Mouse (Mus musculus) kidney, adult 2 months (tissue): ENCODE results near the gene Mmp27. TPM values are rescaled to one million over a fixed set of nuclear protein-coding genes. Genes with fewer than 3 reads are reported as not detected.

ENCODE experiments used
- DNase-seq: peaks from one replicate; pipeline ENCODE4 v3.0.0; 2021
- H3K27ac ChIP-seq: fragments of 200-500 bp; 2 replicates; pipeline ENCODE4 v1.5.1; 2012; ENCODE audit warnings: low read depth, low read length, control low read depth, inconsistent platforms; ENCODE audit not compliant: insufficient read depth
- H3K27me3 ChIP-seq: fragments of 200-500 bp; replicated peaks from 2 replicates; pipeline ENCODE4 v1.6.1; 2012; ENCODE audit warnings: mild to moderate bottlenecking, moderate library complexity, low read length, inconsistent platforms; ENCODE audit not compliant: control insufficient read depth, insufficient read depth
- H3K36me3 ChIP-seq: fragments of 200-500 bp; 2 replicates; pipeline ENCODE4 v1.6.1; 2012; ENCODE audit warnings: mild to moderate bottlenecking, moderate library complexity, low read length, inconsistent platforms; ENCODE audit not compliant: control insufficient read depth, insufficient read depth
- H3K4me1 ChIP-seq: fragments of 200-500 bp; 2 replicates; pipeline ENCODE4 v1.6.1; 2011; ENCODE audit warnings: low read length; ENCODE audit not compliant: control insufficient read depth, insufficient read depth
- H3K4me3 ChIP-seq: fragments of 200-500 bp; 2 replicates; pipeline ENCODE4 v1.5.1; 2011; ENCODE audit warnings: mild to moderate bottlenecking, low read depth, low read length, control low read depth; ENCODE audit not compliant: insufficient read depth
- CTCF ChIP-seq: fragments of 200-500 bp; conservative IDR thresholded peaks from 2 replicates; pipeline ENCODE4 v1.5.1; 2011; ENCODE audit warnings: low read depth, mild to moderate bottlenecking, control low read depth, low read length, moderate library complexity, mixed read lengths; ENCODE audit not compliant: insufficient read depth, insufficient read length
- POLR2A ChIP-seq: fragments of 200-500 bp; IDR thresholded peaks from one replicate; pipeline ENCODE4 v1.6.1; 2011; ENCODE audit warnings: low read depth, low read length, control low read depth
- WGBS: fragments of 180-500 bp; shearing (Covaris S2); methylation state at CpG from one replicate; pipeline ENCODE4 v1.1.7; 2018; 5-methylcytosine and 5-hydroxymethylcytosine counted together
- polyA plus RNA-seq: library from polyadenylated mRNA; depleted of rRNA; stranded (reverse); fragments of >200 nt; gene quantifications from 2 replicates; pipeline ENCODE4 v1.2.3, GENCODE M21; 2012

Gene Mmp27
- polyA plus RNA-seq, 1 experiment: not detected

DNA sequence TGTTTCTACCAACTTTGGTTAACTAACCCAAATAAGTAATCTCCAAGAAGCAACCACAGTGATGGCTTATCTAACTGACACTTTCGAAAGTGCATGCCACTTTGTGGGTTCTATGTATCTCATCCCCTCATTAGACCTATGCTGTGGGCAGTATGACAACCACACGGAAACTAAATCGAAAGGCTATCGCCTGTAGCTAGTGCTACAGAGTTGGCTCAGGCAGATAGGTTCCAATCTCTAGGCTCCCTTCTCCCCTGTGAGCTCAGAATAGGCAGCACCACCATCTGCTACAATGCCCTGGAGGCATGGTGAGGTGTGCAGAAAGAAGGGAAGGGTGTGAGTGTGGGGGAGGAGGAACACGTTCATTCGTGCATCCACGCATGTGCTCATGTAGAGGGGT, 992 bp downstream of the Mmp27 start:
- H3K4me3 ChIP-seq: no peak overlapping the region
- WGBS: 87% methylated on average over 7 of the region's 7 CpGs
- TF ChIP-seq POLR2A: no peak
- TF ChIP-seq CTCF: no peak
- no peaks in the 10 kb centered on the region for H3K27me3 ChIP-seq
- no peaks in the 10 kb centered on the region for H3K36me3 ChIP-seq
- DNase-seq: no peak
- no peak overlapping the region for H3K27ac ChIP-seq
- no peaks in the 10 kb centered on the region for H3K4me1 ChIP-seq

- Histone ChIP-seq H3K27ac (no peak overlapping the region), H3K4me3 (no peak overlapping the region), H3K27me3 (no peaks in the 10 kb centered on the region), H3K36me3 (no peaks in the 10 kb centered on the region), H3K4me1 (no peaks in the 10 kb centered on the region)
- DNase-seq: no peak
- no peak for TF ChIP-seq POLR2A
- no peak for TF ChIP-seq CTCF
- WGBS: 38% methylated on average over 2 of the region's 2 CpGs
Observed at GRCm38 (mm10) chr9:7572663-7573308, 1.6 kb downstream of the Mmp27 start.

- H3K27me3 ChIP-seq: no peaks in the 10 kb centered on the region
- no peak overlapping the region for H3K27ac ChIP-seq
- 59% methylated on average over 3 of the region's 3 CpGs for WGBS
- no peak for DNase-seq
- TF ChIP-seq CTCF (no peak), POLR2A (no peak)
- no peak overlapping the region for H3K4me3 ChIP-seq
- H3K4me1 ChIP-seq: no peaks in the 10 kb centered on the region
- H3K36me3 ChIP-seq: no peaks in the 10 kb centered on the region
Observed at GRCm38 (mm10) chr9:7575526-7575925, 4.3 kb downstream of the Mmp27 start.

DNA sequence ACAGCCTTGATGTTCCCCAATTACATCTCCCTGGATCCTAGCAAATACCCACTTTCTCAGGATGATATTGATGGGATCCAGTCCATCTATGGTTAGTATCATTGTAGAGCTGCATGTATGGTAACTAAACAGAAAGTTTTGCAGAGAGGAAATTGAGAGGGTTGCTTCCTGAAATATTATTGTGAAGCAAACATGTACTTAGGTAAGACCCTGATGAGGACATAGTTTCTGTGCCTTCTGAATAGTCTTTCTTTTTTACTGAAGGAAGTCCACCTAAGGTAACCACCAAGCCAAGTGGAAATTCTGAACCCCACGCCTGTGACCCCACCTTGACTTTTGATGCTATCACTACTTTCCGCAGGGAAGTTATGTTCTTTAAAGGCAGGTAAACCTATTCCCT, 6.2 kb downstream of the Mmp27 start:
- H3K4me1 ChIP-seq: no peaks in the 10 kb centered on the region

DNA sequence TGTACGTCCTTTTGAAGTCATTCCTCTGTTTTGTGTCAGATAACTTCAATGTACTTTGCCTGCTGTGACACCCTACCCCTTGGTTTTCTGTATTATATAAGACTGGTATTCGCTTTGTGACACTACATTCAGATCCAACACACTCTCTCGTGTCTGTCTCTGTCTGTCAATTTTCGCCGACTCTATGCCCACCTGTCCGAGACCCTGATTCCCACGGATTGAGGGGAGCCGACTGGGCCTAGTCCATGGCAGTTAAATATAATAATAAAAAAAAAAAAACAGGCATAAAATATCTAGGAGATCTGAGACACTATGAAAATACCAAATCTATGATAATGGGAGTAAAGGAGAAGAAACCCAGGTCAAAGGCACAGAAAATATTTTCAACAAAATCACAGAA, 18.9 kb downstream of the Mmp27 start:
- WGBS: 85% methylated on average over 8 of the region's 8 CpGs
- H3K27ac ChIP-seq: no peak overlapping the region
- H3K4me1 ChIP-seq: no peaks in the 10 kb centered on the region; the same call in 1 of the 2 replicates
- no peaks in the 10 kb centered on the region for H3K27me3 ChIP-seq
- DNase-seq: no peak
- no peak overlapping the region for H3K4me3 ChIP-seq
- no peak for TF ChIP-seq POLR2A
- no peak for TF ChIP-seq CTCF
- H3K36me3 ChIP-seq: no peaks in the 10 kb centered on the region

More for the DNA sequence above, 6.2 kb downstream of the Mmp27 start:
- no peak for DNase-seq
- TF ChIP-seq CTCF (no peak), POLR2A (no peak)
- H3K4me3 ChIP-seq: no peak overlapping the region
- H3K27me3 ChIP-seq: no peaks in the 10 kb centered on the region; the same call in 1 of the 2 replicates
- no peak overlapping the region for H3K27ac ChIP-seq
- H3K36me3 ChIP-seq: no peaks in the 10 kb centered on the region
- 85% methylated on average over 2 of the region's 2 CpGs for WGBS

GRCm38 (mm10) chr9:7593272-7593812, 22.1 kb downstream of the Mmp27 start:
- no peak overlapping the region for H3K4me3 ChIP-seq
- H3K27ac ChIP-seq: no peak overlapping the region
- no peak for DNase-seq
- H3K4me1 ChIP-seq: no peaks in the 10 kb centered on the region; the same call in 1 of the 2 replicates
- TF ChIP-seq POLR2A: no peak
- no peak for TF ChIP-seq CTCF
- no peaks in the 10 kb centered on the region for H3K27me3 ChIP-seq
- 88% methylated on average over 3 of the region's 3 CpGs for WGBS
- no peaks in the 10 kb centered on the region for H3K36me3 ChIP-seq

DNA sequence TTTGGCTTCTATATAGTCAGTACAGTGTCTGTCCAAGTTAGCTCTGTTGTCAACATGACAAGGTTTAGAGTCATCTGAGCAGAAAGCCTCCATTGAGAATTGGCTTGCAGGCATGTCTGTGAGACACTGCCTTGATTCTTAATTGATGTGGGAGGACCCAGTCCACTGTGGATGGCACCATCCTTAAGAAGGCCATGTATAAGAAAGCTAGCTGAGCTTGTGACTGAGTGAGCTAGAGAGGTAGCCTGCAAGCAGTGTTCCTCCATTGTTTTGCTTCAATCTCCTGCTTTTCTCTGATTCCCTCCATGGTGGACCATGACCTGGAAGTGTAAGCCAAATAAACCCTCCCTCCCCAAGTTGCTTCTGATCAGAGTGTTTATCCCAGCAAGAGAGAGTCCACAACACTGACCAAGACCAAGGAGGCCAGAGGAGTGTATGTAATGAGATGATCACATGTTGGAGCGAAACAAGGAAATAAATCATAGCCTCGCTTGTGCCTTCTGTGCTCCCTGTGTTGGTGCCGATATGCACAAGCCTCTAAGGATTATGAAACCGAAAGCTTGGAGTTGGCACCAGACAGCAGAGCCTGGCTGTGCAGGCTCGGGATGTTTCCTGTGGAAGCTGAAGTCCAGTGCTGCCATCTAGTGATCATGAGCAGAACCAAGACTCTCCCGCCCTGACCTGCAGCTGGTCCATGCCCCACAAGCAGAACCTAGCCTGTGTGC, 23.8 kb downstream of the Mmp27 start:
- peak; percentile 99 for TF ChIP-seq CTCF
- no peak for TF ChIP-seq POLR2A
- no peaks in the 10 kb centered on the region for H3K27me3 ChIP-seq
- peak overlapping the region; percentile 63 for H3K4me3 ChIP-seq
- peak; percentile 93 for DNase-seq
- H3K36me3 ChIP-seq: no peaks in the 10 kb centered on the region
- 3% methylated on average over 6 of the region's 6 CpGs for WGBS
- H3K4me1 ChIP-seq: no peaks in the 10 kb centered on the region; the same call in 1 of the 2 replicates
- peak overlapping the region; percentile 46; the same call in 1 of the 2 replicates for H3K27ac ChIP-seq
